ENCODE assay signal across 15 mouse cellular contexts in the genomic region with DNA sequence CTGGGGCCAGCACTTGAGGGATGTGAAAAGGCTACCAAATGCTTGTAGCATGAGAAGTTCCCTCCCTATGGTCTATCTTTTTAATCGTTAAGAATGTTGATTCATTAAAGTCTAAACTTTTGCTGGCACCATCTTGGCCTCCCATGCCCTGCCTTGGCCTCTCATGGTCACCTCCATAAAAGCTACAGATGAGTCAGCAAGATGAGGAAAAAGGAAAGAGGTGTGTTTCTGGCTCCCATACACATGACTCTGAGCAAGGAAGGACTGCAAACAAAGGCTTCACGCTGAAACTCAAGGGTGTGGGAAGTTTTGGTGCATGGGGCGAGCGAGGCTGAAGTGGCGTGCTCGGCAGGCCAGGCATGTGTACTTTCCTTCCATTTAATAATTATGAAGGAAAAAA. TPM values are rescaled to one million over a fixed set of nuclear protein-coding genes. Genes with fewer than 3 reads are reported as not detected.
"Had no signal": no experiment of that assay in that cellular context is flagged by ENCODE, and none has a peak within 500 bp of the region (broad histone marks: within the 10 kb centered on the region; RNA-seq: fewer than 3 reads in every experiment).

No protein-coding gene starts in this region.

- H3K27me3 ChIP-seq: intestine, embryonic 15.5 days; limb, embryonic 13.5 days; midbrain, embryonic 12.5 days; neural tube, embryonic 13.5 days had no signal

- H3K9ac ChIP-seq: intestine, embryonic 15.5 days; kidney, embryonic 15.5 days; limb, embryonic 13.5 days; liver, embryonic 14.5 days; midbrain, embryonic 12.5 days; neural tube, embryonic 13.5 days had no signal

- H3K9me3 ChIP-seq: intestine, embryonic 15.5 days; kidney, embryonic 15.5 days; limb, embryonic 13.5 days; midbrain, embryonic 12.5 days; neural tube, embryonic 13.5 days had no signal

- H3K36me3 ChIP-seq: intestine, embryonic 15.5 days; kidney, embryonic 15.5 days; limb, embryonic 13.5 days; midbrain, embryonic 12.5 days; neural tube, embryonic 13.5 days had no signal

- ATAC-seq: intestine, embryonic 15.5 days; midbrain, embryonic 16.5 days had no signal

- H3K4me1 ChIP-seq: intestine, embryonic 15.5 days; limb, embryonic 13.5 days had no signal

- H3K4me3 ChIP-seq: intestine, embryonic 15.5 days; kidney, embryonic 15.5 days; limb, embryonic 13.5 days; midbrain, embryonic 12.5 days; neural tube, embryonic 13.5 days had no signal

- H3K4me2 ChIP-seq: intestine, embryonic 15.5 days; kidney, embryonic 15.5 days; limb, embryonic 13.5 days; midbrain, embryonic 12.5 days; neural tube, embryonic 13.5 days had no signal

- DNase-seq: kidney, adult 18-20 months; kidney, postnatal 14 days; left cerebral cortex, postnatal 4 days; retina, postnatal 1 day; right cerebral cortex, postnatal 4 days; spleen, adult 18-20 months; thymus, postnatal 4 days had no signal

- H3K27ac ChIP-seq: intestine, embryonic 15.5 days; kidney, embryonic 15.5 days; limb, embryonic 13.5 days; liver, embryonic 14.5 days; midbrain, embryonic 12.5 days; neural tube, embryonic 13.5 days had no signal

RNA-seq across cellular contexts. Expression of a gene that starts 41.9 kb away (rescaled TPM):
- total RNA-seq: megakaryocyte-erythroid progenitor cell, adult 5-6 weeks had no signal
